Mouse (Mus musculus) thymus, postnatal 4 days (tissue): ENCODE data around the gene Soga3.

Source experiments
- DNase-seq: peaks from one replicate; pipeline ENCODE4 v3.0.0; 2021

The Soga3 gene

DNA sequence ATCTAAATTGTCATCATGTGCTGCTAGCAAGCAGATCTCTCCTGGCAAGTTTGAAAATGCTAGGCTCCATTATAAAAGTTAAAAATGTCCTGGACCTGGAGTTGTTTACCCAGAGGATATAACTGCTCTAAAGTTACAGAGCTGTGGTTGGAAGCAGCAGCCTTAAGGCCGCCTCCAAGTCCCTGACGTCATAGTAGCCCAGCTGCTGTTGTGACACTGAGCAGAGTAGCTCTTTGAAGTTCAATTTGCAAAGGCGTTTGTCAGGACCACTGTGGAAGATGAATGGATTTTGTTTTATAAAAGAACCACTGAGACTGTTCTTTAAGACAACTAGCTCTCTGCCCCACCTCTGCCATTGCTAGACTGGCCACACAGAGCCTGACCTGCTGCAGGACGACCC lies 67.8 kb downstream of the Soga3 start, which contains the start of gene 9330159F19Rik:
TSS of gene 9330159F19Rik (plus strand) at position 154 of the 400 bp plus-strand sequence.
- DNase-seq = no peak

DNA sequence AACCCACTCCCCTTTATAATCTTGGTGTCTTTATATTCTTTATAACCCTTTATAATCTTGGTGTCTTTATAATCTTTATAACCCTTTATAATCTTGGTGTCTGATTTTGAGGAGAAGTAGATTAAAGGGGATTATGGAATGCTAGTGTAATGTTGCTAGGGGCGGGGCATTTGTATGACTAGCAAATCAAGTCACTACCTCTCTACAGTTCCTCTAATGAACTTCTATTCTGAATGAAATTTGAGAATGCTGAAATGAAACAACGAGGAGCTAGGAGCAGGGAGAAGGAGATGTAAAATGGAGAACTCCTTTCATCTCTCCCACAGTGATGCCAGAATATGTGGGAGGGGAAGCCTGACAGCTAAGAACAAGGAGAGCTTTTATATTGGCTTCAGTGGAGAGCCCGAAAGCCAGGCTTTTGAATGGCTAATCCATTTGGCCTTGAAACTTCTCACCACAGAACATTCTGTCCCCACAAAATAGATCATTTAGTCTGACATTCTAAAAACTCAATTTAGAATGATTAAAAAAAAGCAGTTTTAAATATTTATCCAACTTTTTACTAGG lies 70.0 kb downstream of the Soga3 start:
- no peak for DNase-seq

- no peak for DNase-seq
Observed at GRCm38 (mm10) chr10:29216957-29217356, 73.3 kb downstream of the Soga3 start.

DNA sequence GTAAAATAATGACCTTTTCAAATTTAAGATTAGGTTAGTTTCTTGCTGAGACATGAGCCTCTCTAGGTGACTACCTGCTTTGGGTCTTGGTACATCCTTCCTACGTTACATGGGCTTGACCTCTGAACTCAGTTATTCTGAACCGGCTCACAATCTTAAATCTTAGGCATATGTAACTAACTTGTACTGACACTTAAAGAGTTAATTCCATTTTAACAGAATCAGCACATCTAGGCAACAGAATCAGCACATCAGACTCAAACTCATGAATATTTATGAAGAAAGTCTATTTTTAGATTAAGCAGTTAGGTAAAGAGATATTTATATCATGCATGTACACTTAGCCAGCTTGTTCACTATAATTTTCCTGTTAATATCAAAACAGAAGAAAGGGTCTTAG lies 73.8 kb downstream of the Soga3 start:
- DNase-seq = no peak

GRCm38 (mm10) chr10:29225329-29225728 lies 81.7 kb downstream of the Soga3 start:
- no peak for DNase-seq

DNA sequence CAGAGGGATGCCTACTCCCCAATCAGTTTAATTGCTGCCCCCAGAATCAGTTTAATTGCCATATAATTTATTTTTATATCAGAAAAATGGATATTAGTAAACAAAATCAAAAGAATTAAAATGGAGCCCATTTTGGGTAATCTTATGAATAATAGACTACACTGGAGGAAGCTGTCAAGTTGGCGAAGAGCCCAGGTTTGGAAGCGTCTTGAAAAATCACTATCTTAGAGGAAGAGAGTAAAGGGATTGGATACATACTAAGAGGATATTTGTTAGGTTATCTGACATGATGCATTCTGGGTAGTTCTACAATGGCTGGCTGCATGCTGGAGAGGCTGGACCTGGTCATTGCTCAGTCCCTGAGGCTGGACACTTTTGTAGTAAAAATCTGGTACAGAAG lies 87.6 kb downstream of the Soga3 start:
- no peak for DNase-seq
